Mouse (Mus musculus): ENCODE data around the gene Ms4a6c.
"Not testable (repeated sequence)": the region's sequence is repeated elsewhere in the genome, so short reads cannot be mapped to it uniquely, and the experiment has no call there.

Ms4a6c gene

DNA sequence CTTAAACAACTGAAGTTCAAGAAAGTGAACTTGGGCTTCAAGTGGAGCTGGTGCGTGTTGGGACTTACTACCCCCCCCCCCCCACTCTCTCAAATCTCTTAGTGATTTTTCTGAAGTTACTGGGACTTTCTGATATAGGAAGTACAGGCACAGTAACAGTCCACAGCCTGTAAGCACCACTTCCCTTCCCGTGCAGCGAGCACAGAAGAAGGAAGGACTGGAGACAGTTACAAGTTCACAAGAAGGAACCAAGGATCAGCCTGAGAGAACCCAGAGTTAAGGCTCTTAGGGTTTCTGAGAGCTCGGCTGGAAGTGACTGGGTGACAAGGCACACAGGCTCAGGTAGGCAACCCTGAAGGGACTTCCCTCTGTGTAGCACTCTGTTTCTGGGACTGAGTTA lies at the start of gene Ms4a6c:
Gene Ms4a6c (plus strand): TSS at position 152 of the 400 bp plus-strand sequence.
- DNase-seq (ENCODE audit: low read depth, low spot score): not testable (repeated sequence)

DNA sequence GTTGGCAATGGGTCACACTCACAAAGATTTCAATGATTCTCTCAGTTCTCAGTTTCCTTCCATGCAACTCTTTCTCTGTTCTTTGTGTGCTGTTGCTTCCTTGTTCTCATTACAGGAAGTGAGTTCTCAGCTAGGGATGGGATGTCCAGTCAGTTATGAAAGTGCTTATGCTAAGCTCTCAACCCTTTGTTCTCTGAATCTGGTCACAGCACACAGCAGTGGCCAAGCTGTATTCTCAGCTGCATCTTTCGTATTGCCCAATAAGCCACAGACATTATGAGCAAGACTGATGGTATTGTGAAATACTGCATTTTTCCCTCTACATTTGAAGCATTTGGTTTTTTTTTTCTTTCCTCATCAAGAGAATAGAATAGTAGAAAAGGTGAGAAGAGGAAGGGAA lies 38.0 kb upstream of the Ms4a6c start:
- DNase-seq (ENCODE audit: low read depth, low spot score): not testable (repeated sequence)

DNA sequence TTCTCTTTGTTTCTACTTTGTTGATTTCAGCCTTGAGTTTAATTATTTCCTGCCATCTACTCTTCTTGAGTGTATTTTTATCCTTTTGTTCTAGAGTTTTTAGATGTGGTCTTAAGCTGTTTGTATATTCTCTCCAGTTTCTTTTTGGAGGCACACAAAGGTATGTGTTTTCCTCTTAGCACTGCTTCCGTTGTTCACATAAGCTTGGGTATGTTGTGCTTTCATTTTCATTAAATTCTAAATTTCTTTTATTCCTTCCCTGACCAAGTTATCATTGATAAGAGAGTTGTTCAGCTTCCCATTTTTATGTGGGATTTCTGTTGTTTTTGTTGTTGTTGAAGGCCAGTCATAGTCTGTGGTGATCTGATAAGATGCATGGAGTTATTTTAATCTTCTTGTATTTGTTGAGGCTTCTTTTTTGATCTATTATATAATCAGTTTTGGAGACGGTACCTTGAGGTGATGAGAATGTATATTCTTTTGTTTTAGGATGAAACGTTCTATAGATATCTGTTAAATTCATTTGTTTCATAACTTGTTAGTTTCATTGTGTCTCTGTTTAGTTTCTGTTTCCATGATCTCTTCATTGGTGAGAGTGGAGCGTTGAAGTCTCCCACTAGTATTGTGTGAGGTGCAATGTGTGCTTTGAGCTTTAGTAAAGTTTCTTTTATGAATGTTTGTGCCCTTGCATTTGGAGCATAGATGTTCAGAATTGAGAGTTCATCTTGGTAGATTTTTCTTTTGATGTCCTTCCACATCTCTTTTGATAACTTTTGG lies 33.9 kb upstream of the Ms4a6c start:
- no peak for DNase-seq (ENCODE audit: low read depth, low spot score)

DNA sequence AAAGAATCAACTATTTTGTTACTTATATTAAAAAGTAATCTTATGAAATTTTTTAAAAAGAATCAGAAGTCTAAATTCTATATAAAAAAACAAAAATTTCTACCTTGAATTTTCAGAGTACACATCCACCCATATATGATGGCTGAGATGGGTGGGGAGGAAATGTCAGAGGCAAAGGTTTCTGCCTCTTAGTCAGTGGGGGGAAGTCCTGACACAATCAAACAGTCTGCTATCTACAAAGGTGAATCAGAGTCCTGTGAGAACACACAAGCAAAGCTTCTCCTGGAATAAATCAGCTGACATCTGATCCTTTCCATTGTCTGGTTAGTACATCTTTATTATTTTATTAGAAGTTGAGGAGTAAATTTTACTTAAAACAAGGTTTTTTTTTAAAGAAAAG lies 25.8 kb upstream of the Ms4a6c start, which contains the start of gene Ms4a4b:
Gene Ms4a4b (plus strand): TSS at position 216 of the 400 bp plus-strand sequence.
- DNase-seq (ENCODE audit: low read depth, low spot score): no peak

DNA sequence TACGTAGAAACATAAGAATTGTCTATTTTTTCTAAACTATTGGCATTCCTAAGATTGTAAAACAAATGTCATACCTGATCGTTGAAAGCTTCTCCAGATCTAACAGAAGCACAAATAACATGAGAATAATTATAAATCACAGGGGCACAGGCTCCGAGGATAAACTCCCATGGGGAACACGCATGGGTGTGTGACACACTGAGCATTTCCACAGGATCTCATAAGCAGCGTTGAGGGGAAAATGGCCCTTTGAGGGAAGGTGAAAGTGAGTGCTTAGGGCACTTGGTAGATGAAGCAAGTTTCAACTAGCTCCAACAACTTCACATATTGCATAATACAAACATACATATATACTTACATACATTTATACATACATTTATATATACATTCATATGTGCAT lies 25.2 kb upstream of the Ms4a6c start:
- DNase-seq (ENCODE audit: low read depth, low spot score): no peak

DNA sequence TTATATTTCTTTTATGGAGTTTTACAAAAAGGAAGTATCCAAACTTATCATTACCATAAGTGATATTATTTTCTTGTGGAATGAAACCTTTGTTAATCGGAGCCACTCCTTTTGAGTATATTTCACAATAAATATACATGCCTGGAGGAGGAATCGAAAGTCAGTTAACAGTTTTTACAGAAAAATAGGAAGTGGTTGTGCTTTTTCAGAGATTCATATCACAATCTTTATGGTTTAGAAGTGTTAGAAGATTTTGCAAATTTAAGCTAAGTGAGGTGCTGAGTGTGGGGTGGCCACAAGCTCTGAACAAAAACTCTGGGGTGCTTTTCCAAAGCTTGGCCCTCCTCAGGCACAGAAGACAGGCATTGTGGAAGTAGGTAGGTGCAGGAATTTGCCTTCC lies 21.9 kb upstream of the Ms4a6c start:
- no peak for DNase-seq (ENCODE audit: low read depth, low spot score)

DNA sequence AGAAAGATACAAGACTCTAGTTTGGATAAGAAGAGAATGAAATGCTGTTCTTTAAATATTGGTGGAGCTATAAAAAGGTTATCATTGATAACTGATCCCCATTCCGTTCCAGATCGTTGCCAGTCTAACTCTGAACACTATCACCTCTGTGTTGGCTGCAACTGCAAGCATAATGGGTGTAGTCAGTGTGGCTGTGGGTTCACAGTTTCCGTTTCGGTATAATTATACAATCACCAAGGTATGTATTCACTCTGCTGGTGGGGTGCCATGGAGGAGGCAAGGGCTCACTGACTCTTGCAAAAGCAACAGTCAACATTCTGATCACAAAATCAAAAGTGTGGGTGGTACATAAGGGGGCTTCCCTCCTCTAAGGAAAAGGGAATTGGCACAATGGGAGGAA lies 10.1 kb upstream of the Ms4a6c start:
- not testable (repeated sequence) for DNase-seq (ENCODE audit: low read depth, low spot score)

DNA sequence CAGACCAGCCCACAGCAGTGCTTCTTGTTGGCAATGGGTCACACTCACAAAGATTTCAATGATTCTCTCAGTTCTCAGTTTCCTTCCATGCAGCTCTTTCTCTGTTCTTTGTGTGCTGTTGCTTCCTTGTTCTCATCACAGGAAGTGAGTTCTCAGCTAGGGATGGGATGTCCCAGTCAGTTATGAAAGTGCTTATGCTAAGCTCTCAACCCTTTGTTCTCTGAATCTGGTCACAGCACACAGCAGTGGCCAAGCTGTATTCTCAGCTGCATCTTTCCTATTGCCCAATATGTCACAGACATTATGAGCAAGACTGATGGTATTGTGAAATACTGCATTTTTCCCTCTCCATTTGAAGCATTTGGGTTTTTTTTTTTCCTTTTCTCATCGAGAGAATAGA lies 4.4 kb upstream of the Ms4a6c start:
- DNase-seq (ENCODE audit: low read depth, low spot score): not testable (repeated sequence)

DNA sequence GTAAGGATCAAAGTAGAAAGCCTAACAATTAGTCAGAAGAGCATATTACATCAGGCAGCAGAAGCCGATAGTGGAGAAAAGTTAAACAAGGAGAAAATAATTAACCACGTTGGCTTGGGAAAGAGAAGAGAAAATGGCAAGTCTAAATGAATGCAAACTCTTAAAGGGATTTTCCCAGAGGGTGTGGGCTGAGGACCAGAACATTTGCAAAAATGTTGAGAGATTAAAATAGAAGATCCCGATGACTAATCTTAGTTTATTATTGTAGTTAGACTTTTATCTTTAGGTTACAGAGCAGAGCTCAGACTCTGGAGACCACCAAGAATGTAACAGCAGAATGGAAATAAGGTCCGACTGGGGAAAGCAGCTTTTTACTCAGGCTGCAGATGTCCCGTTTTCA lies 2.7 kb upstream of the Ms4a6c start:
- no peak for DNase-seq (ENCODE audit: low read depth, low spot score)

DNA sequence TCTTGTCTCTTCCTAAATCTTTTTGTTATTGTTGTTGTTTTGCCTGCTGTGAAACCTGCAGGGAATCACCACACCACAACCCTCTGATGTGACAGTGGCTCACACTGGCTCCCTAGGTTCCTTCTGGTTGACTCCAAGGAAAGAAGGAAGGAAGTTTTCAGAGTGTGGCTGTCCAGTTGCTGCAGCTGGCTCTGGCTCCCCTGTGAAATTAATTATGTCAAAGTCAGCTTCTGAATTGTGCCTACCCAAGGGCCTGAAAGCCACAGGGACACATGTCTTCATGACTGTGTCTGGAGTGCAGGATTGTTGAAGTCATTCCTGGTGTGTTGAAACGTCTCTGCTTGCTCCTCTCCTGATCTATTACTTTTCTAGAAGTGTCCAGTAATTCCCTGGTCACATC lies 805 bp upstream of the Ms4a6c start:
- DNase-seq (ENCODE audit: low read depth, low spot score): not testable (repeated sequence)

DNA sequence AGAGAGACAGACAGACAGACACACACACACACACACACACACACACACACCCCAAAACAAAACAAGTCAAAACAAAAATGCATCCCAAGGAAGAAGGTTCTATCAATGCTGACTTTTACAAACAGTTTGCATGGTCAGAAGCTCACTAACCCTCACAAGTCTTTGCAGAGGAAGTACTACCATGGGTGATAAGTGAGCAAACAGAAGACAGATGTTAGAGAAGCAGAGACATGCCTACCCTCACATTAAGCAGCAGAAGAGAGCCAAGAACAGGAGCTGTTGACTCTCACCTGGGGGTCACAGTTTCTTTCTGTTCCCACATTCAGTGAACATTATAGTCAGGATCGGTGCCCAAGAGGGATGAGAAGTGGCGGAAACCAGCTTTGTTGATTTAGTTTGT lies 10.5 kb downstream of the Ms4a6c start:
- DNase-seq (ENCODE audit: low read depth, low spot score): no peak

DNA sequence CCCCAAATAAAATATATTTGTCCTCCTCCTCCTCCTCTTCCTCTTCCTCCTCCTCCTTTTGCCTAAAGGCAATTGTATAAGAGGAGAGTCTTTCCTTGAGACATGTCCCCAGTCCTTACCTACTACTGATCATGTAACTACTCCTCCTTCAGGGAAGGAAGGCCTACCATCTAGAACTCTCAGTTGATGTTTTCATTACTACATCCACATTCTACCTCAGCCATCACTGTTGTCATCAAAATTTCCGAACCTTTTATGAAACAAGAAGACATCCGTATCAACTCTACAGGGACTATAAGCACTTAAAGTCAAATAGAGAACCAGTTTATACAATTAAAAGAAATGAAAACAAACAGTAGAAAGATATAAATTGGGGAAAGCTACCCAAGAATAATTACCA lies 13.5 kb downstream of the Ms4a6c start:
- no peak for DNase-seq (ENCODE audit: low read depth, low spot score)

DNA sequence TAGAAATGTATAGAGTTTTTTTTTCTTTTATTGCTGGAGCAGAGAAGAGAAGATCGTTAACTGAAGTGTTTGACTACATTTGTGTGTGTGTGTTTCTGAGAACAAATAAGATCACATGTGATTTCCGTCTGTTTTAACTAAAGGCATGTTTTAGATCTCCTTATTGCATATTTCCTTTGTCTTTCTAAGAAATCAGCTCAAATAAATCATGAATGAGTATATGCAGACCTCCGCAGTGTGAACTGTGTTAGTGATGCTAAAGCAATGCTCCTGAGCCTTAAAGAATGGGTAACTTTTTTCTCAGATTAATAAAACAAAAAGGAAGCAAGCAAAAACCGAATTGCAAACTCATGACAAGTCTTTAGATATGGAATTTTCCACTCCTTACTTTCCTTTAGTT lies 14.8 kb downstream of the Ms4a6c start:
- DNase-seq (ENCODE audit: low read depth, low spot score): no peak

DNA sequence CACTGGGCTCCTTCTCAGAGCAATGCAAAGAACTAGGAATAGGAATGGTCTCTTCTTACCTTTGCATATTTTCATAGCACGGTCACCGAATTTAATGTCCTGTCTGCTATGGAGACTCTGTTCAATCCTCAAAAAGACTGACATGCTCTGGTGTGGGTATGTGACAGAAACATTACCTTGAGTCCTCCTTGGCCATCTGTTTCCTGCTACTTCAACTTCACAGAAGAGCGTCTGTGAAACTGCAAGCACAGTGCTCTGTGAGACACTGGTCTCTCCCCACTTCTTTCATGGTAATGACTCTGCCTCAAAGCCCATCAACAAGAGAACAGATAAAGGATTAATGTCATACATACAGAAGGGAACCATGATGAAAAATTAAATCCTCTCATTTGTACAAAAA lies 15.2 kb downstream of the Ms4a6c start:
- no peak for DNase-seq (ENCODE audit: low read depth, low spot score)

DNA sequence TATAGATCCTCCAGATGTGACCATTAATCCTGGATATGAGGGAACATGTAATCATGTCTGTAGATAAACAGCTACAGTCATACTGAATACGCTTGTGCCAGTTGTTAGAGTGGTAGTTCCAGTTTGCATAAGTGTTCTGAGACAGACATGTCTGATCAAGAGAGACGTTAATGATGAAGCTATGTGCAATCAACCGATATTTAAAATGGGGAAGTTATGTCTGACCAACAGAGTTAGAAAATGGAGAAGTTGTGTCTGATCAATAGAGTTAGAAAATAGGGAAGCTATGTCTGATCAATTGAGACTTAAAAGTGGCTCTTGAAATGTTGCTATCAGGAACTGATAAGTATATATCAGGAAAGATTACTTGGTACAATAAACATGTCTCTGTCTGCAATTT lies 16.1 kb downstream of the Ms4a6c start:
- DNase-seq (ENCODE audit: low read depth, low spot score): no peak

DNA sequence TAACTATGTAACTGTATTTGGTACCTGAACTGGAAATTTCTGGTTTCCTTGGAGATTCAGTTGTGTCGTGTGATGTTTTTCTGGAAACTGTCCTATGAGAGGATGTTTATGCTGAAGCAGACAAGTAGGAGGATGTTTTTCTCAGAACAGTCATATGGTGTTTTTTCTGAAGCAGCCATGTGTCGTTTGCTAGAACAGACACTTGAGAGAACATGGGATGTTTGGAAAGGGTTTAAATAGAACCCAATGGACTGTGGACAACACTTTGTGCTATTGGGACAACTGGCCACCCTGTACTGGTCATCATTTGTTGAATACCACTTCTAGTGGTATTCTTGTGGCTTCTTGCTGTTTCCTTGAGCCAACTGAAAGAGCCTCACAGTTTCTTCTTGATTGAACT lies 16.6 kb downstream of the Ms4a6c start, which contains the start of gene Gm8369:
Gene Gm8369 (plus strand): TSS at position 193 of the 400 bp plus-strand sequence.
- DNase-seq (ENCODE audit: low read depth, low spot score): no peak

DNA sequence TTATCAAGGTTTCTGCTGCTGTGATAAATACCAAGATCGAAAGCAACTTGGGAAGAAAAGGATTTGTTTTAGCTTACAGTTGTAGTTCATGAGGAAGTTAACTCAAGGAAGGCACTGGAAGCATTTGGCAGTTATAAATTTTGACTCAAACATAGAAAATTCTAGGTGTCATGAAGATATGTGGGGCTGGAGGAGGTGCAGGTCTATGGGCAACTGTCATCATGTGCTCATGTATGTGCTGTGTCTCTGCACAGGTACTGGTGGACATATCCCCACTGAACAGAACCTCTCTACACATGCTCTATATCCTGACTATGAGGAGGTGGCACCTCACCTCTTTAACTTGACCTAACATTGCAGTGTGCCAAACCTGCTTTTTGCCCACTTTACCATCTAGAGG lies 17.4 kb downstream of the Ms4a6c start:
- DNase-seq (ENCODE audit: low read depth, low spot score): no peak

DNA sequence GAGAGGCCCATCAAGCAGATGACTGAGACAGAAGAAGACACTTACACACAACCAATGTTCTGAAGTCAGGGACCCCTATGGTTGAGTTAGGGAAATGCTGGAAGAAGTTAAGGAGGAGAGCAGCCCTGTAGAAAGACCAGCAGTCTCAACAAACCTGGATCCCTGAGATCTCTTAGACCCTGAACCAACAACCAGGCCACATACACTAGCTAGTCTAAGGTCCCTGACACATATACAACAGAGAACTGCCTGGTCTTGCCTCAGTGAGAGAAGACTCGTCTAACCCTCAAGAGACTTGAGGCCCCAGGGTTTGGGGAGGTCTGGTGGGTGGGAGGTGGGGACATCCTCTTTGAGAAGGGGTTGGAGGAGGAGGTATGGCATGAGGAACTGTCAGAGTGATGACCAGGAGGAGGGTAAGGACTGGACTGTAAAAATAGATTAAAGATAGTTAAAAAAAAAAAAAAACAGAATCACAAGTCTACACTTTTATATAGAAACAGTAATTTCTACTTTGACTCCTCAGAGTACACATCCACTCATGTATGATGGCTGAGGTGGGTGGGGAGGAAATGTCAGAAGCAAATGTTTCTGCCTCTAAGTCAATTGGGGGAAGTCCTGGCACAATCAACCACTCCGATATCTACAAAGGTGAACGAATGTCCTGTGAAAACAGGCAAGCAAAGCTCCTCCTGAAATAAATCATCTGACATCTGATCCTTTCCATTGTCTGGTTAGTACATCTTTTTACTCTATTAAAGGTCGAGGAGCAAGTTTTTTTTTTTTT lies 22.4 kb downstream of the Ms4a6c start:
- DNase-seq (ENCODE audit: low read depth, low spot score): no peak

DNA sequence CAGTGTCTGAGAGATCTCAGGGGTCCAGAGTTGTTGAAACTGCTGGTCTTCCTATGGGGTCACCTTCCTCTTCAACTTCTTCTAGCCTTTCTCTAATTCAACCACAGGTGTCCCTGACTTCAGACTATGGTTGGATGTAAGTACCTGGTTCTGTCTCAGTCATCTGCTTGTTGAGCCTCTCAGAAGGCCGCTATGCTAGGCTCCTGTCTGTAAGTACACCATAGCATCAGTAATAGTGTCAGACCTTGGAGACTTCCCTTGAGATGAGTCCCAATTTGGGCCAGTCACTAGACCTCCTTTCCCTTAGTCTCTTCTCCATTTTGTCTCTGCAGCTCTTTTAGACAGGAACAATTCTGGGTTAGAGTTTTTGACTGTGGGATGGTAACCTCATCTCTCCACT lies 23.5 kb downstream of the Ms4a6c start:
- no peak for DNase-seq (ENCODE audit: low read depth, low spot score)

DNA sequence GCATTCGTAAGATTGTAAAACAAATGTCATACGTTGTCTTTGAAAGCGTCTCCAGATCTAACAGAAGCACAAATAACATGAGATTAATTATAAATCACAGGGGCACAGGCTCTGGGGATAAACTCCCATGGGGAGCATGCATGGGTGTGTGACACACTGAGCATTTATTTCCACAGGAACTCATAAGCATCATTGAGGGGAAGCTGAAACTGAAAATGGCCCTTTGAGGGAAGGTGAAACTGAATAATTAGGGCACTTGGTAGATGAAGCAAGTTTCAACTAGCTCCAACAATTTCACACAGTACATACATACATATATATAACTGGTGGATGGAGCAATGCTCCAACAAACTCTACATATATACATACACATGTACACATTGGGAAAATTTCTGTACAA lies 25.4 kb downstream of the Ms4a6c start:
- no peak for DNase-seq (ENCODE audit: low read depth, low spot score)

DNA sequence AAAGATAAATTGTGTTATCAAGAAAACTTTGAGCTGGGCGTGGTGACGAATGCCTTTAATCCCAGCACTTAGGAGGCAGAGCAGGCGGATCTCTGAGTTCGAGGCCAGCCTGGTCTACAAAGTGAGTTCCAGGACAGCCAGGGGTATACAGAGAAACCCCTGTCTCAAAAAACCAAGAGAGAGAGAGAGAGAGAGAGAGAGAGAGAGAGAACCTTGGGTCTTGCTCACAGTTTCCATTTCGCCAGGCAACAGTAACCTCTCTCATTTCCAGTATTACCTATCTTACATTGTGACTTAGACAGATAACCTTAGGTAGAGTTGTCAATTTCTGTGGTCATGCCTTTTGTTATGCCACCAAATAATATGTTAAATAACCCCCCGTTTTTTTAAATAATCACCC lies 27.2 kb downstream of the Ms4a6c start:
- DNase-seq (ENCODE audit: low read depth, low spot score): no peak

DNA sequence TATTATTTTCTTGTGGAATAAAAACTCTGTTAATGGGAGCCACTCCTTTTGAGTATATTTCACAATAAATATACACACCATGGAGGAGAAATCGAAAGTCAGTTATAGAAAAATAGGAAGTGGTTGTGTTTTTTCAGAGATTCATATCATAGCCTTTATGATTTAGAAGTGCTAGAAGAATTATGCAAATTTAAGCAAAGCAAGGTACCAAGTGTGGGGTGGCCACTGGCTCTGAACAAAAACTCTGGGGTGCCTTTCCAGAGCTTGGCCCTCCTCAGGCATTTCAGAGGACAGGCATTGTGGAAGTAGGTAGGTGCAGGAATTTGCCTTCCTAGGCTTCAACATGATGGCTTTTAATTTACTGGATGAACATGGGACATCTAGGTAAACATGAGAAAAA lies 28.1 kb downstream of the Ms4a6c start:
- not testable (repeated sequence) for DNase-seq (ENCODE audit: low read depth, low spot score)

DNA sequence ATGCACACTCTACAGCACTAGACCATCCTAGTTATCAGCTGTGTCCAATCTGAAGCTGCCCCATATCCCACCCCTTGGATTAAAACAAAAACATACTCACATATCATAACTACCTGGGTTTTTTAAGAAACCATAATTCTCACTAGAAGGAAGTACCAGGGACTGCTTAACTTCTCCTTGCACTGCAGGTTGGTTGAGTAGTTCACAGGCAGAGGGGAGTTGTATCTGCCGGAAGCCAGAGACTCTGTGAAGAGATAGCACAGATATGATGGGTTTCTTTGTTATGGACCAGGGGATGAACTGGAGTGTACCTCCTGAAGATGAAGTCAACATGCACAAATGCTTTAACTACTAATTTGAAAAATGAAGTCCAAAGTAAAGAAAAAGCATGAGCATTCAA lies 31.6 kb downstream of the Ms4a6c start:
- no peak for DNase-seq (ENCODE audit: low read depth, low spot score)

Data from forelimb bud, embryonic 11.5 days (tissue).